In the genomic region with DNA sequence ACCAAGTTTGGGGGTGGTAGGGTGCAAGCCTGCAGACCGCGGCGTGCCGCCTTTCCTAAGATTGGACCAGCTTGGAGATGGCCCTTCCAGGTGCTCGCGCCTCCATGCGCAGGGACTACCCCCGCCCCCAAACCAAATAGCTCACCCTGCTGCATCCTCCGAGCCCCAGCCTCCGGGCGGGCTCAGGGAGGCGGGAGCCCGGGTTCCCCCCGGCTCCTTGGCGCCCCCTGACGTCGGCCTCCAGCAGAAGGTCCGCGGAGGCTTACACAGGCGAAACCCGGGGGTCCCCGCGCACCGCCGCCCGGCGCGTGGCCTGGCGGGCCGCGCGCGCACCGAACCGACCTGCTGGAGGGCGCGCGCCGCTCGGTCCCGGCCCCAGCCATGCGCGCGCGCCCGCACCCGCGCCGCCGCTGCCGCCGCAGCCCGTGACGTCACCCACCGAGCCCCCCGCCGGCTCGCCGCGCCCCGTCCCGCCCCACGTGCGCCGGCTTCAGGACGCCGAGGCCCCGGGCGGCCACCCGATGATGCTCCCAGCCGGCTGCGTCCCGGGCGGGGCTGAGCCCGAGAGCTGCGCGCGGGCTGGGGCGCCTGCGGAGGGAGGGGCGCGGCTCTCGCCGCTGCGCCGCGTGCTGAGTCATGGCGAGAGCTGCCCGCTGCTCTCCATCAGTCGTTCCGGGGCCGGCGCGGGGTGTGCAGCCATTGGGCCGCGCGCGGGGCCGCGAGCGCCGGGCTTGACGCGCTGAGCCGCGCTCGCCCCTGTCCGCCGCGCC, we compare ENCODE assay signal across 7 mouse cellular contexts. TPM values are rescaled to one million over a fixed set of nuclear protein-coding genes. Genes with fewer than 3 reads are reported as not detected.
DNase-seq lines count a peak whose midpoint lies in the region; ATAC-seq and TF ChIP-seq lines count a peak whose summit lies in the region.

A gene (minus strand): TSS at position 396 of the 770 bp plus-strand sequence.

- no peaks in the 10 kb centered on the region for H3K9me3 ChIP-seq in hindbrain, embryonic 11.5 days (ENCODE audit: control insufficient read depth, low read length)

- under 1% methylated on average over 77 of the region's 110 CpGs for WGBS in hindbrain, embryonic 11.5 days

- H3K4me1 ChIP-seq in hindbrain, embryonic 11.5 days (replicated peaks; ENCODE audit: control insufficient read depth, insufficient read depth, low read length): peaks cover 2% of the 10 kb centered on the region; the same call in 1 of the 2 replicates

- peak within 1 kb of the TSS; percentile 70 for H3K27ac ChIP-seq in hindbrain, embryonic 11.5 days (ENCODE audit: low read depth, low read length)
- peak within 1 kb of the TSS; percentile 89 for H3K27ac ChIP-seq in left cerebral cortex, adult 2 months

- peak within 1 kb of the TSS; percentile 63 for H3K4me3 ChIP-seq in hindbrain, embryonic 11.5 days (ENCODE audit: low read depth, low read length)
- H3K4me3 ChIP-seq in left cerebral cortex, adult 2 months: peak within 1 kb of the TSS; percentile 79

- ATAC-seq in hindbrain, embryonic 11.5 days (ENCODE audit: low FRiP score): peak; percentile 85

- no peaks in the 10 kb centered on the region for H3K36me3 ChIP-seq in hindbrain, embryonic 11.5 days (ENCODE audit: control insufficient read depth, insufficient read depth, low read length)

- peak; percentile 81 for DNase-seq in adrenal gland, adult 2 months
- DNase-seq in cerebellum, postnatal 25 days: peak; percentile 92 to 93
- DNase-seq in frontal cortex, postnatal 14 days (ENCODE audit: low spot score in 2 of 2): peak; percentile 58 to 67
- DNase-seq in hindbrain, embryonic 11.5 days (ENCODE audit: low spot score): peak; percentile 82
- peak; percentile 80 to 81 for DNase-seq in left cerebral cortex, adult 2 months (ENCODE audit: extremely low spot score in 1 of 2, low spot score in 2 of 2)
- peak; percentile 42 for DNase-seq in lung, postnatal 36 days
- DNase-seq in right cerebral cortex, postnatal 10 days (ENCODE audit: low spot score in 2 of 2): peak; percentile 84

- peak within 1 kb of the TSS; percentile 89 for H3K4me2 ChIP-seq in hindbrain, embryonic 11.5 days (replicated peaks; ENCODE audit: low read depth, low read length)

- 0 out of 2 replicates have a peak, but pooled peaks cover 4% of the 10 kb centered on the region for H3K27me3 ChIP-seq in hindbrain, embryonic 11.5 days (ENCODE audit: control insufficient read depth, insufficient read depth, low read length)

- intact Hi-C loops in left cerebral cortex, adult 2 months (cut with DNase I): loop anchor here (2.0 to 5.0 kb wide), 4 partner anchors 19 to 150 kb away; no protein-coding TSS in a partner anchor

- H3K9ac ChIP-seq in hindbrain, embryonic 11.5 days (ENCODE audit: low read depth, low read length): peak within 1 kb of the TSS; percentile 68

- peak; percentile 52 for TF ChIP-seq CTCF in left cerebral cortex, adult 2 months (IDR thresholded peaks at IDR 0.05)

RNA-seq across cellular contexts. Expression of the gene that starts here (rescaled TPM):
- total RNA-seq in adrenal gland, adult 2 months (2021): 1 to 10 TPM; 1.4 to 1.9 TPM
- 0.10 and 0.23 TPM in 2 replicates for polyA plus RNA-seq in adrenal gland, adult 2 months (2012; rRNA removed)
- polyA plus RNA-seq in hindbrain, embryonic 11.5 days (2014; fragmentation: Nextera tagmentation; extraction: Ambion mirVana): 2.3 and 3.8 TPM in 2 replicates
- total RNA-seq in left cerebral cortex, adult 2 months (2021): 100 to 1,000 TPM; 135 to 139 TPM

Comparison
In these comparisons a context has a peak if more than half of its experiments do, and no peak if none do; other contexts are left out.
1. Peak in every context shown above with its lines: DNase-seq, ATAC-seq, H3K4me3 ChIP-seq and H3K27ac ChIP-seq.
2. RNA of the gene that starts here (total RNA-seq): 135 to 139 TPM in left cerebral cortex, adult 2 months; 1.4 to 1.9 TPM in adrenal gland, adult 2 months; every median in the first group is over 10 times any median in the second.
3. DNase-seq: peak in every context shown above with its lines; median percentile 92 in cerebellum, postnatal 25 days; 84 in right cerebral cortex, postnatal 10 days; 82 in hindbrain, embryonic 11.5 days; 81 in adrenal gland, adult 2 months; 80 in left cerebral cortex, adult 2 months; 62 in frontal cortex, postnatal 14 days; 42 in lung, postnatal 36 days.